Mouse (Mus musculus) liver, postnatal 0 days (tissue): ENCODE results near the gene Gde1.

Source experiments
- CTCF ChIP-seq: sonication (generic); IDR thresholded peaks from 2 replicates; pipeline ENCODE4 v1.5.1; 2016; ENCODE audit warnings: antibody characterized with exemption, low read depth
- EP300 ChIP-seq: IDR thresholded peaks from 2 replicates; pipeline ENCODE4 v1.6.1; 2016; ENCODE audit warnings: antibody characterized with exemption, low read depth, mild to moderate bottlenecking

DNA sequence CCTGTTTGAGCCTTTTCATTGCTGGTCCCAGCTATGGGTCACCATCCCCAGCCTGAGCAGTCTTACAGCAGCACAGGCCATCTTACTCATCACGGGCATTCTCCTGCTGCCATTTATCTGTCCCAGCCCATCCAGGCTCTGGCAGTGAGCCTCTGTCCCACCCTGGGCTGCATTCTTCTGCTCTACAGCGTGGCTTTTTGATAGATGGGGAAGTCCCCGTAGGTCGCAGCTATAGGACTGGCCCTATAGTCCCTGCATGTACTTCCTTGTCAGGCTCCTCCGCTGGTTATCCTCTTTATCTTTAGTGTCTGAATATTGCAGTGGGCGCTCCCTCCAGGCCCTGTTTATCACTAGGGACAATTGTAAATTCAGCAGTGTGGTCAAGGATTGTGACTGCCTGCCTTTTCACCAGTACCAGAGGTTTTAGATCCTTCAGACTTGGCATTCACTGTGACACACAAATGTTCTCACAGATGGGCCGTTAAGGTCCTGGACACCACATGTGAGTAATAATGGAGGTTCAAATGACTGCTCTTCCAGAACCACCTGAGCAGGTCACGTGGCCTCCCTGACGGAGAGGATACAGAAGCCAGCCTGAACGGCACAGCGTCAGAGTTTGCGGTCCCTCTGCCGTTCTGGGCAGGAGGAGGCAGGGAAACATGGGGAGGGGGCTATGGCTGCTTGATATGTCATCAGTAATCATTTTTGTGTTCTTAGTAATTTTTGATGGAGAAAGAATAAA lies 23.4 kb upstream of the Gde1 start:
- TF ChIP-seq CTCF (no peak), EP300 (no peak)
